Mouse (Mus musculus): Measurements from ENCODE around the gene Cd3e. TPM values are rescaled to one million over a fixed set of nuclear protein-coding genes. Genes with fewer than 3 reads are reported as not detected.

The Cd3e gene
- polyA plus RNA-seq, 1 experiment, result 0.02 TPM

DNA sequence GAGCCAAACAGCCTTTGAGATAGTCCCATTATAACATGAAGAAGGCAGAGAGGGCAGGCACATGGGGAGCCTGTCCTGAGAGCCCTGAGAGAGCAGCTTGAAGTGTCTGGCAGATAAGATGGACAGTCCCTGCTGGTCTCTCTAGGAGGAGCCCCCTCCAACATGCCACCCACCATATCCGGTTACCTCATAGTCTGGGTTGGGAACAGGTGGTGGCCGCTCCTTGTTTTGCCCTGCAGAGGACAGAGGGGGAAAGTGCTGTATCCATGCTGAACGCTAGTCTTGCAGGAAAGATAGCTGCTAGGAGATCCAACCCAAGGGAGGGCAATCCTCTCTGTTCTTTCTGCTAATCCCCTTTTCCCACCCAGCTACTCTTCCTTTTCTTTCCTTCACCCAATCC lies 9.2 kb downstream of the Cd3e start:
- Histone ChIP-seq H3K4me3 (replicated peaks) (no peak overlapping the region), H3K9me3 (ENCODE audit: control insufficient read depth, low read length) (no peaks in the 10 kb centered on the region), H3K4me1 (ENCODE audit: control insufficient read depth) (no peaks in the 10 kb centered on the region), H3K27me3 (ENCODE audit: control insufficient read depth) (peaks cover 8% of the 10 kb centered on the region), H3K36me3 (ENCODE audit: control insufficient read depth) (no peaks in the 10 kb centered on the region)
- no peak for TF ChIP-seq GATA1 (IDR thresholded peaks at IDR 0.05; ENCODE audit: low read length)
- no peak for TF ChIP-seq TAL1 (IDR thresholded peaks at IDR 0.05; ENCODE audit: low read length)

DNA sequence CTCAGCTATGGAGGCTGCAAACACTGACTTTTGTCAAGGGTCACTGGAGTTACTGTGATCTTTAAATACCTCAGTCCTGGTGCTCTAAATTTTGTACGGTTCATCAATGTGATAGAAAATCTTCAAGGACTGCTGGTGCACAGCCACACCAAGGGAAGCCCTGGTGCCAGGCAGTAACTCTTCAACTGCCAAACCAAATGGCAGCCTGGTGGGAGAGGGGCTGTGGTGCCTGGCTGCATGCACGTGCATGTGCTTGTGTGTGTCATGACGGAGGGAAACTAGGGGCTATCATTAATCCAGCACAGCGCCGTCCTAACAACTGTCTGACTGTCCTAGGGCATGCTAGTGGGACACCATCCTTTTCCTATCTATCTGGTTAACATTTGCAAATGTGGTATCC lies 9.7 kb downstream of the Cd3e start:
- TF ChIP-seq GATA1 (IDR thresholded peaks at IDR 0.05; ENCODE audit: low read length), result no peak
- TF ChIP-seq TAL1 (IDR thresholded peaks at IDR 0.05; ENCODE audit: low read length), result no peak
- H3K27me3 ChIP-seq (ENCODE audit: control insufficient read depth), result peaks cover 8% of the 10 kb centered on the region
- H3K4me3 ChIP-seq (replicated peaks), result no peak overlapping the region
- H3K4me1 ChIP-seq (ENCODE audit: control insufficient read depth), result no peaks in the 10 kb centered on the region
- H3K36me3 ChIP-seq (ENCODE audit: control insufficient read depth), result no peaks in the 10 kb centered on the region
- no peaks in the 10 kb centered on the region for H3K9me3 ChIP-seq (ENCODE audit: control insufficient read depth, low read length)

DNA sequence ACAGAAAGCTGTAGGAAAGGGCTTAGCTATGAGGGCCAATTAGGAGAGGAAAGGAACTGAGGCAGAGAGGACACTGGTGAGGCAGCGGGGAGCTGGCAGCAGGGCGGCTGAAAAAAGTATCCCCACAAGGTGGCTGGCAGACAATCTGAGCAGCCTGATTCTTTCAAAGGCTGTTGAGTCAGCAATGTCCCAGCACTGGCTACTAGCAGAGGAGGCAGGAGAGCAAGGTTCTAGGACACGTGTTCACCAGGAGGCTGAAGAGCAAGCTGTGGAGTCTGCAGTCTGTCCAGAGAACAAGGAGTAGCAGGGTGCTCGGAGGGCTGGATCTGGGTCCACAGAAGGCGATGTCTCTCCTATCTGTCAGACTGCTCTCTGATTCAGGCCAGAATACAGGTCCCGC lies 10.3 kb downstream of the Cd3e start:
- Histone ChIP-seq H3K9me3 (ENCODE audit: control insufficient read depth, low read length) (no peaks in the 10 kb centered on the region), H3K27me3 (ENCODE audit: control insufficient read depth) (peaks cover 8% of the 10 kb centered on the region), H3K36me3 (ENCODE audit: control insufficient read depth) (no peaks in the 10 kb centered on the region), H3K4me1 (ENCODE audit: control insufficient read depth) (no peaks in the 10 kb centered on the region), H3K4me3 (replicated peaks) (no peak overlapping the region)
- TF ChIP-seq GATA1 (IDR thresholded peaks at IDR 0.05; ENCODE audit: low read length) (no peak), TAL1 (IDR thresholded peaks at IDR 0.05; ENCODE audit: low read length) (no peak)

DNA sequence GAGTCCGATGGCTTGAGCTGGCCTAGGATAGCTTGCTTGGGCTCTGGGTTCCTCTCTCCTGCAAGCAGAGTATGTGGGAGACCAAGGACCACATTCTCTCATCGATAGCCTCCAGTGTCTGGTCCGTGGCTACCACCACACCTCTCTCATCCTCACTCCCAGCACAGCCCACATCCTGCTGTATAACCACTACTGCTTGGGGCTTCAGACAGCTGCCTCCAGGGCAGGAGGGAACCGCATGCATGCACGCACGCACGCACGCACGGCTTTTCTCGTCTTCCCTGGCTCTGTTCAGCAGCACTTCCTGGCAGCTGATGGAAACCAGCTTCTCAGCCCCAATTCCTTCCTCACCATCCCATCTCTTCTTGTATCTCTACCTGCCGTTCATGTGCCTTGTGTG lies 11.3 kb downstream of the Cd3e start:
- TF ChIP-seq TAL1 (IDR thresholded peaks at IDR 0.05; ENCODE audit: low read length) (no peak), GATA1 (IDR thresholded peaks at IDR 0.05; ENCODE audit: low read length) (no peak)
- no peaks in the 10 kb centered on the region for H3K9me3 ChIP-seq (ENCODE audit: control insufficient read depth, low read length)
- no peaks in the 10 kb centered on the region for H3K4me1 ChIP-seq (ENCODE audit: control insufficient read depth)
- no peak overlapping the region for H3K4me3 ChIP-seq (replicated peaks)
- no peaks in the 10 kb centered on the region for H3K36me3 ChIP-seq (ENCODE audit: control insufficient read depth)
- peaks cover 8% of the 10 kb centered on the region for H3K27me3 ChIP-seq (ENCODE audit: control insufficient read depth)

DNA sequence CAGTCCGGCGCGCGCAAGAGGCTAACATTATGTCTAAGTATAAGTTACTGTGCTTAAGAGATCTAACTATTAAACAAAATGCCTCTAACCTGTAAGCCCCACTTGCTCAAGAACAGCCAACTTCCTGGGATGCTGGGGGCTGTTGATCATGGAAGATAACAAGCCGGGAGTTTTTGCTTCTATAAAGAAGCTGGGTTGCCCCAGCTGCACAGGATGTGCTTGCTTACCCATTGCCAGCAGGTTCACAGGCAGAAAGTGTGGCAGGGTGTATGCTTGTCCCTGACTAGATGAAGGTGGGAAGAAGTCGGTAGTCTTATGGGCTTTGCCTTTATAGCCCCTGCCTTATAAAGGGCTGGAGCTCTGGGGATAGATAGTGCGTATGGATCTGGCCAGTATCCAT lies 12.8 kb downstream of the Cd3e start:
- TF ChIP-seq TAL1 (IDR thresholded peaks at IDR 0.05; ENCODE audit: low read length), result no peak
- no peak for TF ChIP-seq GATA1 (IDR thresholded peaks at IDR 0.05; ENCODE audit: low read length)
- Histone ChIP-seq H3K9me3 (ENCODE audit: control insufficient read depth, low read length) (no peaks in the 10 kb centered on the region), H3K27me3 (ENCODE audit: control insufficient read depth) (peaks cover 8% of the 10 kb centered on the region), H3K4me3 (replicated peaks) (no peak overlapping the region), H3K36me3 (ENCODE audit: control insufficient read depth) (no peaks in the 10 kb centered on the region), H3K4me1 (ENCODE audit: control insufficient read depth) (no peaks in the 10 kb centered on the region)

DNA sequence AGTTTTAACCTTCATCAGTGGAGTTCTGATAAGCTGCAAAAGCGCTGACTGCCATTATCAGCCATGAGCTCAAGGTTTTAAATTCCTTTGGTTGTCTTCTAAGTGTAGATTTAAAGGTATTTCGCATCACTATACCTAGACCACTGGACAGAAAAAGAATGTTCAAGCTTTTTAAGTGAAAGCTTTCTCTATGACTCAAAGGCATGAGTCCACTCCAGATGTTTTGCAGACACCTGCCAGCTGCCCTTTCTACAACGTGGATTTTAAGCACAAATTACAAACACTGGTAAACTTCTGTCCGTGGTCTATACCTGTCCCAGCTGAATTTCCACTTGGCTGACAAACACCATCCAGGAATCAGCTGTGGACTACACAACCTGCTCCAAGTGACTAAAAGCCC lies 14.5 kb downstream of the Cd3e start:
- peaks cover 8% of the 10 kb centered on the region for H3K27me3 ChIP-seq (ENCODE audit: control insufficient read depth)
- no peaks in the 10 kb centered on the region for H3K4me1 ChIP-seq (ENCODE audit: control insufficient read depth)
- TF ChIP-seq GATA1 (IDR thresholded peaks at IDR 0.05; ENCODE audit: low read length) (no peak), TAL1 (IDR thresholded peaks at IDR 0.05; ENCODE audit: low read length) (no peak)
- no peaks in the 10 kb centered on the region for H3K9me3 ChIP-seq (ENCODE audit: control insufficient read depth, low read length)
- no peaks in the 10 kb centered on the region for H3K36me3 ChIP-seq (ENCODE audit: control insufficient read depth)
- no peak overlapping the region for H3K4me3 ChIP-seq (replicated peaks)

DNA sequence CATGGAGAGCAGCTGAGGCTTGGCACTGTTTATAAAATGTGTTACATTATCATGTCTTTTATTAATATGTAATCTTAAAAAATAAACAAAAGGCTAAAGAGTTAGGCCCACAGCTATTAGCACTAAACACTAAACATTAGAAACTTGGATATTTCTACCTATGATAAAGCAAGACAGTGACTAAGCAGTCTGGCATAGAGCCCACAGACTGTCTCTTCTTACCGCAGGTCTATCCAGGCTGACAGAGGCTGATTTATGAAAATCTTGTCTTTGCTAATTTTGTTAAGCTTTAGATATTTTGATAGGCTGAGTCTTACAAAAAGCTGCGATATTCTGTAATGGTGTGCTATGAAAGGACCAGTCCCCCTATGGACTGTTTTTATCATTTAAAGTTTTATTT lies 16.2 kb downstream of the Cd3e start:
- H3K4me3 ChIP-seq (replicated peaks), result no peak overlapping the region
- no peaks in the 10 kb centered on the region for H3K36me3 ChIP-seq (ENCODE audit: control insufficient read depth)
- no peaks in the 10 kb centered on the region for H3K9me3 ChIP-seq (ENCODE audit: control insufficient read depth, low read length)
- no peak for TF ChIP-seq TAL1 (IDR thresholded peaks at IDR 0.05; ENCODE audit: low read length)
- TF ChIP-seq GATA1 (IDR thresholded peaks at IDR 0.05; ENCODE audit: low read length), result no peak
- no peaks in the 10 kb centered on the region for H3K4me1 ChIP-seq (ENCODE audit: control insufficient read depth)
- H3K27me3 ChIP-seq (ENCODE audit: control insufficient read depth), result peaks cover 3% of the 10 kb centered on the region

DNA sequence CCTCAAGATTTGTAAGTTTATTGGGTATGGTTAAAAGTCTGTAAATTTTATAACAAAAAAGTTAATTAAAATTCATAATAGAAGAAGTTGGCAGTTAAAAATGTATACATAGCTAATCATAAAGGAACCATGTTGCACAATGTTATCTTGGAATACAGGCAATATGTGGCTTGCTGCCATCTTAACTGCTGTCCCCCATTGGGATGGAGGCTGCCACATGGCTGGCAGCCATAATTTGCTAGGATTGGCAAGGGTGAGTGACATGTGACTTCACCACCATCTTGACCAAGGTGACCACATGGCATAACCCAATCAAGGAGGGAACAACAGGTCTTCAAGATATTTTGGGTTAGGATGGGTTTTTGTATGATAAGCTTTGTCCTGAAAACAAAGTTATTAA lies 17.2 kb downstream of the Cd3e start:
- no peaks in the 10 kb centered on the region for H3K9me3 ChIP-seq (ENCODE audit: control insufficient read depth, low read length)
- H3K4me1 ChIP-seq (ENCODE audit: control insufficient read depth), result no peaks in the 10 kb centered on the region
- TF ChIP-seq GATA1 (IDR thresholded peaks at IDR 0.05; ENCODE audit: low read length) (no peak), TAL1 (IDR thresholded peaks at IDR 0.05; ENCODE audit: low read length) (no peak)
- H3K36me3 ChIP-seq (ENCODE audit: control insufficient read depth), result no peaks in the 10 kb centered on the region
- no peaks in the 10 kb centered on the region for H3K27me3 ChIP-seq (ENCODE audit: control insufficient read depth)
- H3K4me3 ChIP-seq (replicated peaks), result no peak overlapping the region

DNA sequence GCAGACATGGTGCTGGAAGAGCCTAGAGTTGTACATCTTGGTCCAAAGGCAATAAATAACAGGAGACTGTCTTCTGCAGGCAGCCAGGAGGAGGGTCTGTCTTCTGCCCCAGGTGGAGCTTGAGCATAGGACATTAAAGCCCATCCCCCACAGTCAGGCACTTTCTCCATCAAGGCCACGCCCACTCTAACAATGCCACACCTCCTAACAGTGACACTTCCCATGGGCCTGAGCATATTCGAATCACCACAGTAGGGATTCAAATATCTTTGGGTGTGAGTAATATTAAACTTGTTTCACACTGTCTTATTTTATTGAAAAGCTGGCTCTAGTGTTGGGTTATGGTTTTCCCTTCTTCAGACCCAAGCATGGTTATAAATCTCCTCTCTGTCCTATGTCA lies 17.6 kb downstream of the Cd3e start:
- H3K9me3 ChIP-seq (ENCODE audit: control insufficient read depth, low read length), result no peaks in the 10 kb centered on the region
- TF ChIP-seq TAL1 (IDR thresholded peaks at IDR 0.05; ENCODE audit: low read length), result no peak
- TF ChIP-seq GATA1 (IDR thresholded peaks at IDR 0.05; ENCODE audit: low read length), result no peak
- no peaks in the 10 kb centered on the region for H3K4me1 ChIP-seq (ENCODE audit: control insufficient read depth)

DNA sequence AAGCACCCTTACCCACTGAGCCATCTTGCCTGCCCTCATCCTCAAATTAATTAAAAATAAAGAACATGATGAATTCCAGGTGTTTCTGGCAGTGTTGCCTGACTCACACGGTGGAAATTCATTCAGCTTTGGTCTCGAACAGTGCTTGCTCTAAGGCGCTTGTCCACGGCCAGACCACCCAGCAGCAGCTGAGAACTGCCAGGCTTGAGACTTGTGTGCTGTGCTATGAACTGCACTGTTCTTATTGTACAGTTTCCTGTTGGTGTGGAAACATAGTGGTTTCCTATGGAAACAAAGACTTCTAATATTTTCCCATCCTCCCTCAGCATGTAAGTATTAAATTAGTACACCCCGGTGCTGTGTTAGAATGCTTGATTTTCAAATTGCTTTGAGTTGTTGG lies 22.5 kb downstream of the Cd3e start:
- Histone ChIP-seq H3K4me1 (ENCODE audit: control insufficient read depth) (peaks cover 5% of the 10 kb centered on the region), H3K27me3 (ENCODE audit: control insufficient read depth) (no peaks in the 10 kb centered on the region), H3K4me3 (replicated peaks) (no peak overlapping the region), H3K9me3 (ENCODE audit: control insufficient read depth, low read length) (no peaks in the 10 kb centered on the region), H3K36me3 (ENCODE audit: control insufficient read depth) (no peaks in the 10 kb centered on the region)
- no peak for TF ChIP-seq TAL1 (IDR thresholded peaks at IDR 0.05; ENCODE audit: low read length)
- no peak for TF ChIP-seq GATA1 (IDR thresholded peaks at IDR 0.05; ENCODE audit: low read length)

More for the DNA sequence above, 17.6 kb downstream of the Cd3e start:
- Histone ChIP-seq H3K4me3 (replicated peaks) (no peak overlapping the region), H3K36me3 (ENCODE audit: control insufficient read depth) (no peaks in the 10 kb centered on the region), H3K27me3 (ENCODE audit: control insufficient read depth) (no peaks in the 10 kb centered on the region)
